Mouse (Mus musculus): Measurements from ENCODE around the gene Spc24.

Gene Spc24

DNA sequence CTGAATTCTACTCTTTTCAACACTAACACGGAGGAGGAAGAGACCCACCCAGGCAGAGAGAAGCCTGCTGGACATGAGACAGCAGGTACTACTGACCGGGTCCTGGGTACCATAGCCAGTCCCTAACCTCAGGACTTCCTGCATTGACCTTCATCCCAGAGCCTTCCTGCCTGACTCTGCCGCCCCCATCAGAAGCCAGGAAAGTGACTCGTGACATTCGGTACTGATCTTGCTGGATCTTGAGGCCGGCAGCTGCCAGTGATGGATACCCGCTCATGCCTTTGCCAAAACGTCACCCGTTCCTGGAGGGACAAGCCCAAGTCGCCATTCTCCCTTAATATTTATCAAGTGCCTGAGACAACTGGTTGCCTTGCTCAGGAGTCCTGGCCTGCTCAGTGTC, 11.6 kb downstream of the Spc24 start:
- DNase-seq: no peak

DNA sequence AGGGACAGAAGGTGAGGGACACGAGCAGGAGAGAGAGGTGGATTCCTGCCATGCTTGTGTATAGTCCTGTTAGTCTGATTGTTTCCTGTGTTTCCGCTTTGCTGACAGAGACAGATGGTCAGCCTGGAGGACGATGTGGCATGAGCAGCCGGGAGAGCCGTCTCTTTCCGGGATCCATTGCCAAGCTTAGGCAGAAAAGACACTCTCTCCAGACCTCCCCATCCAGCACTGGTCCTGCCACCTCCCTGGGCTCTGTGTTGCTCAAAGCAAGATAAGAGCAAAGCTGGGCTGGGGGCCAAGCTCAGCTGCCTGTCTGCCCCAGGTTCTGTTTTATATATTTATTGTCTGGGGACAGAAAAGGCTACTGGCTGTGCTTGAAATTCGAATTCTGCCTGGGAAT, 12.1 kb downstream of the Spc24 start:
- no peak for DNase-seq

DNA sequence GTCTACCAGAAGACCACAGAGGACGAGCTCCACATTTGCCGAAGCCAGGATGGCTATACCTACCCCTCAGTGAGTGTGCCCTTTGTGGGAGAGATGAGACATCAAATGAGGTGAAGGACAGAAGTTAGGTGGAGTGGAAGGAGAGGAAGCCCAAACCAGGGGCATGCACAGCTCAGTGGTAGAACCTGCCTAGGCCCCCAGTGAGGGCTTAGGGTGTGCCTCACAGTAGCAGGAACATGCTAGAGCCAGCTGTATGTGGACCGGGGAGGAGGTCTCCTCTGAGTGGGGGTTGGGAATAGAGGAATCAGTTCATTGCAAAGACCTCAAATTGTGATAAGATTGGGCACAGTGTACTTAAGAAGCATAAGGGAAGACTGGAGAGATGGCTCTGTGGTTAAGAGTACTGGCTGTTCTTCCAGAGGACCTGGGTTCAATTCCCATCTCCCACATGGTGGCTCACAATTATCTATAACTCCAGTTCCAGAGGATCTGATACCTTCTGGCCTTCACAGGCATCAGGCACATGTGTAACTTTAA, 12.8 kb downstream of the Spc24 start:
- DNase-seq: no peak

- no peak for DNase-seq
Observed at GRCm38 (mm10) chr9:21741514-21741913, 18.6 kb downstream of the Spc24 start.

GRCm38 (mm10) chr9:21740427-21740826, 19.7 kb downstream of the Spc24 start:
- no peak for DNase-seq

- no peak for DNase-seq
Observed at GRCm38 (mm10) chr9:21738776-21739175, 21.3 kb downstream of the Spc24 start.

DNA sequence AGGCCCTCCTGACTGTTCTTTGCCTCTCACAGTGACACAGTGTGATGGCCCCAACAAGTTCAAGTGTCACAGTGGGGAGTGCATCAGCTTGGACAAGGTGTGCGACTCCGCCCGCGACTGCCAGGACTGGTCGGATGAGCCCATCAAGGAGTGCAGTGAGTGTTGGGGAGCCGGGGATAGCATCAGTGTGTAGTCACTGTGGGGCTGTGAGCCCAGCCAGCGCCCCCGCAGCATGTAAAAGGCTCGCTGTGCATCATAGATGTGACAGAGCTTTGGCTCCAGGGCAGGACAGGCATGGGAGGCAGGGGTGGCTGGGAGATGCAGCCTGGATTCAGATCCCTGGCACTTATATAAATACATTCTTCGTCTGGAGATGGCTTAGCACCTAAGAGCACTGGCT, 22.9 kb downstream of the Spc24 start:
- no peak for DNase-seq

DNA sequence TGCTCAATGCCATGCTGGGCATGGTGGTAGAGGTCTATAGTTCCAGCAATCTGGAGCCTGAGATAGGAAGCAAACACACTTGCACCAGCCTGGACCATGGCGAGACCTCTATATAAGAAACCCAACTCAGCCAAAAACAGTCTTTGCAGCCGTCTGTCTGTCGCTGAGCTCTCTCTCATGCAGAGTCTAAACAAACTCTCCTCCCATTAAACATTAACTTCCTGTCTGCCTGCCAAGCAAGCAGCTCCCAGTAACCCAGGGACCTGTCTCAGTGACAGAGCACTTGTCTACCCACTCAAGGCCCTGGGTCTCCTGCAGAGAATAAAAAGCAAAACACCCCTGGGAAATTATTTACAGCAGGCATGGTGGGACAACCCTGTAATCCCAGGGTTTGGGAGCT, 23.5 kb downstream of the Spc24 start:
- no peak for DNase-seq

- DNase-seq: no peak
Observed at GRCm38 (mm10) chr9:21735126-21735525, 25.0 kb downstream of the Spc24 start.

GRCm38 (mm10) chr9:21733989-21734388, 26.1 kb downstream of the Spc24 start:
- no peak for DNase-seq

- no peak for DNase-seq
Observed at GRCm38 (mm10) chr9:21733446-21733845, 26.7 kb downstream of the Spc24 start.

- no peak for DNase-seq
Observed at GRCm38 (mm10) chr9:21732288-21732687, 27.8 kb downstream of the Spc24 start.

DNA sequence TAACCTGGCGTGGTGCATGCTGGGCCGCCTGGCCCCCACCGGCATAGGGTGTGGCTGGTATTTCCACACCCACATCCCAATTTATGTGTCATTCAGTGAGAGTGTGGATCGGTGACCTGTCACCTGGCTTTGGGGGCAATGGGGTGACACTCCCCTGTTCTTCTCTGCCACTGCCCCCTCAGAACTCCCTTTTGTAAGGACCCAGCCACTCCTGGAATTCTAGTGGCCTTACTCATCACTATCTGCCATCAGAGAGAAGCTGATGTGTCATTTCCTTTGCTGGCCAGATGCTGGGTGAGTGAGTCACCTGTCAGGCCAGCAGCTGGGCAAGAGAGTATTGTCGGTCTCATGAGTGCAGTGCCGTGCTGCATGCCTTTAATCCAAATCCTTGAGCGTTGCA, 30.8 kb downstream of the Spc24 start:
- no peak for DNase-seq

DNA sequence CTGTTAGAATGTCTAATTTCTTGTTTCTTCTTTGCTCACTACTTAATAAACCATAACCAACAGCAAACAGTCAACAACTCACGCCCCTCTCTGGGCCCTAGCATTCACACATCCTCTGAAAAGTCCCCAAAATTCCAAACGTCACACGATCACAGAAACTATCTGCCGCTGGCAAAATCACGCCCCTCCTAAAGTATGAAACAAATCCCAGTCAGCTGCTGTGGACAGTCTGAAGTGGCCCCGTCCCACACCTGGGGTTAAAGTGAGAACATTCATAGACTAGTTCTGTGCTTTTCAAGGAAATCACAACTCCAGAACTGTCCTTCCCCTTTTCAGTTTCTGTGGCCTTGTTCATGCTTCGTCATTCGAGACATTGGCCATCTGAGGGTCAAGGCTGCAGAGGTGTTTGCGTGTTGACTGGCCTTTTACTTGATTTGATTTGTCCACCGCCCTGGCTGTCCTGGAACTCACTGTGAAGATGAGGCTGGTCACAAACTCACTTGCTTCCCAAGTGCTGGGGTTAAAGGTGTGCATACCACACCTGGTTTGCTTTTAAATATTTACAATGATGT, 31.8 kb downstream of the Spc24 start:
- DNase-seq: no peak

- no peak for DNase-seq
Observed at GRCm38 (mm10) chr9:21726218-21726975, 33.7 kb downstream of the Spc24 start.

GRCm38 (mm10) chr9:21725224-21726121, 34.6 kb downstream of the Spc24 start:
- DNase-seq: no peak

DNA sequence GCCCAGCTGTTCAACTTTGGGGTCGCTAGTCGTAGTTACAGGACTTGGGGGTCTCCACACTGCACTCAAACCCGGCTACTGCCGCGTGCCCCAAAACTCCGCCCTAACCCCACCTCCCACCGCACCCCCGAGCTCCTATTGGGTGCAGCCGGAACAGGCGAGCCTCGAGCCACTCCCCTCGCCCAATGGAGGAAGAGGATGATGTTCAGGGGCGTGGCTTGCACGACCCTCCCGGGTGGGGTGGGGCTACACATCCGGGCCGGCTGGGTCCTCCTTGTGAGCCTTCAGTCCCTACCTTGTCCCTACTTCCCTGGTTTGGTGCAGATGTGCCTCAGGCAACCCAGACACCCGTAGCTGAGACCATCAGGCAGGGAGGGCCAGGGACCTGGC, 36.0 kb downstream of the Spc24 start:
- peak; percentile 81 to 83 for DNase-seq

DNA sequence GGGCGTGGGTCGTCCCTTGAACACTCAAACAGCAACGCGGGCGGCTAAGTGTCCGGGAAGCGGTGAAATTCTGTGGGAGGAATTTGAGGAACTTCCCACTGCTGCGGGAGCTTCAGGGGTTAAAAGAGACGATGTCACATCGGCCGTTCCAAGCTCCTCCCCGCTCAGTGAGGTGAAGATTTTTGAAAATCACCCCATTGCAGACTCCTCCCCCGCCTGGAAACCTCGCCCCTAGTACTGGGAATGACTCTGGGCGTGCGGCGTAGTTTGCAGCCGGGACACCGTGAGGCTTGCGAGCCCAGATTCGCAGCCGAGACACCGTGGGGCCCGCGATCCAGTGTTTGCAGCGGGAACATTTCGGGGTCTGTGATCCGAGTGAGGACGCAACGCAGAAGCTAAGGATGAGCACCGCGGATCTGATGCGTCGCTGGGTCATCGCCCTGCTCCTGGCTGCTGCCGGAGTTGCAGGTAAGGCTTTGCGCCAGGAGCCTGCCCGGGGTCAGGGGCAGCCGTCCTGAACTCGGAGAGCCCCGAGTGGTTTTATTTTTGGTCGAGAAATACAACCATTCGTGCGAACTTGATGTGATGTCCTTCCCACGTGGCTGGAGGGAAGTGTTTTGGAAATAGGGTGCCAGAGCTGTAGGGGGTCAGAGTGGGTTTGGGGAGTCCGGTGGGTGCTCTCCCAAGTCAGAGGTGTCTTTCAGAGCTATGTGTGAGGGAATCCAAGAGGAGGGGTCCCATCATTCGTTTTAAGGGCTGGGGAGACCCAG, 36.5 kb downstream of the Spc24 start, which contains the start of gene Ldlr:
TSS of gene Ldlr (plus strand) at position 107 of the 770 bp plus-strand sequence.
- DNase-seq: peak; percentile 37 to 56

GRCm38 (mm10) chr9:21721036-21721435, 39.1 kb downstream of the Spc24 start:
- no peak for DNase-seq

DNA sequence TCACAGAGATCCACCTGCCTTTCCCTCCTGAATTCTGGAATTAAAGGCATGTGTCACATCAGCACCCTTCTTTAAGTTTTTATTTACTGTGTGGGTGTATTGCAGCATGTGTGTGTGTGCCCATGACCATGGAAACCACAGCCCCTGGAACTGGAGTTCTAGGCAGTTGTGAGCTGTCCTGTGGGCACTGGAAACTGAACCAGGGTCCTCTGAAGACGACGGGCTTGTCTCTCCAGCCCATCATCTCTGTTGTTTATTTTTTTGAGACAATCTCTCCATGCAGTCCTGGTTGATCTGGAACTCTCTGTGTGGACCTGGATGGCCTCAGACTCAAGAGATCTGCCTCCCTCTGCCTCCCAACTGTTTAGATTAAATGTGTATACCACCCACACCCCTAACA, 43.1 kb downstream of the Spc24 start:
- no peak for DNase-seq

DNA sequence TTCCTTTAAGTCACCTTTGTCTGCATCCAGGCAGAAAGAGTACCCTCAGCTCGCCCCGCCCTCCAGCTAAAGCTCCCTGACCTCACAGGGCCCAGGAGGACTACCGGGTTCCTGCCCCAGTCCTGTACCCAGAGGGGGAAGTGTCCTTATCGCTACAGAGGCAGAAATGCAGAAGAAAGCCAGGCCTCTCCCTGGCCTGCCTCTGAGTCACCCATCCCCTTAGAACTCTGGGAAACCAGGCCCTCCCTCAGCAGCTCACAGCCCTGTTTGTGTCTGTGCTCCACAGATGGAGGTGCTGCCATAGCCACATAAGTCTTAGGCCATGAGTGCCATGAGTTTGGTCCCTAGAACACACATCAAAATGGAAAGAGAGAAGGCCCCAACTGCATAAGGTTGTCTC, 44.8 kb downstream of the Spc24 start:
- DNase-seq: no peak

- DNase-seq: no peak
Observed at GRCm38 (mm10) chr9:21709340-21709739, 50.8 kb downstream of the Spc24 start.
